Mouse (Mus musculus) midbrain, embryonic 10.5 days (tissue): Measurements from ENCODE around the gene Tesk2. TPM values are rescaled to one million over a fixed set of nuclear protein-coding genes. Genes with fewer than 3 reads are reported as not detected.
A peak's percentile ranks its signal among the peaks of the same experiment; 100 is the strongest.
"Not testable (repeated sequence)": the region's sequence is repeated elsewhere in the genome, so short reads cannot be mapped to it uniquely, and the experiment has no call there.

Experiments
- DNase-seq: peaks from one replicate; pipeline ENCODE4 v3.0.0-alpha.2; 2017; ENCODE audit warnings: low spot score
- H3K27ac ChIP-seq: fragments of 300-500 bp; sonication (generic); replicated peaks from 2 replicates; pipeline ENCODE4 v1.5.1; 2016; ENCODE audit warnings: mild to moderate bottlenecking
- H3K27me3 ChIP-seq: fragments of 300-500 bp; sonication (generic); 2 replicates; pipeline ENCODE4 v1.6.1; 2016; ENCODE audit warnings: low read depth, mild to moderate bottlenecking; ENCODE audit not compliant: poor library complexity, severe bottlenecking
- H3K36me3 ChIP-seq: fragments of 300-500 bp; sonication (generic); 2 replicates; pipeline ENCODE4 v1.6.1; 2016; ENCODE audit warnings: mild to moderate bottlenecking, moderate library complexity
- H3K4me1 ChIP-seq: fragments of 300-500 bp; sonication (generic); 2 replicates; pipeline ENCODE4 v1.6.1; 2016
- H3K4me3 ChIP-seq: fragments of 300-500 bp; sonication (generic); 2 replicates; pipeline ENCODE4 v1.5.1; 2016; ENCODE audit warnings: mild to moderate bottlenecking, moderate library complexity
- H3K9me3 ChIP-seq: fragments of 300-500 bp; sonication (generic); replicated peaks from 2 replicates; pipeline ENCODE4 v1.6.1; 2016; ENCODE audit warnings: mild to moderate bottlenecking
- WGBS: fragments of 180-500 bp; shearing (Covaris S2); methylation state at CpG from one replicate; pipeline ENCODE4 v1.1.7; 2016; 5-methylcytosine and 5-hydroxymethylcytosine counted together
- polyA plus RNA-seq: library from polyadenylated mRNA; unstranded; fragments of >200 nt; fragmentation: Nextera tagmentation; extraction: Ambion mirVana; gene quantifications from 2 replicates; pipeline ENCODE4 v1.2.1, GENCODE M21; 2016

Tesk2 gene
- polyA plus RNA-seq, 1 experiment from 2014 or later = 6.7 TPM

DNA sequence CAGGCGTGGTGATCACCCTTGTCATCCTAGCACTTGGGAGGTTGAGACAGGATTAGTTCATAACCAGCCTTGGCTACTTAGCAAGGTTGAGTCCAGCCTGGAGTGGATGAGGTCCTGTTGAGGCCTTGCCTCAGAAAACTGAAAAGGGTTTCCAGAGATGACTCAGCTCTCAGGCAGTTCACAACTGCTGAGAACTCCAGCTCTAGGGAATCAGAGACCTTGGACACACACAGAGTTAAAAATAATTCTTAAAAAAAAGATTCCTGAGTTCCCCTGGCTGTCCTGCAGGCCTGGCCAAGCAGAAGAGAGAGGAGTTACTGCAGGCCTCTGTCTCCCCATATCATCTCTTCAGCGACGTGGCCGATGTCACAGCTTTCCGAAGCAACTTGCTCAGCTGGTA, 94.5 kb downstream of the Tesk2 start:
- Histone ChIP-seq H3K36me3 (peaks cover 50% of the 10 kb centered on the region), H3K4me1 (peaks cover 3% of the 10 kb centered on the region), H3K9me3 (no peaks in the 10 kb centered on the region), H3K27ac (no peak overlapping the region), H3K27me3 (peaks cover 17% of the 10 kb centered on the region), H3K4me3 (no peak overlapping the region)
- 90% methylated on average over 5 of the region's 5 CpGs for WGBS
- DNase-seq = no peak

DNA sequence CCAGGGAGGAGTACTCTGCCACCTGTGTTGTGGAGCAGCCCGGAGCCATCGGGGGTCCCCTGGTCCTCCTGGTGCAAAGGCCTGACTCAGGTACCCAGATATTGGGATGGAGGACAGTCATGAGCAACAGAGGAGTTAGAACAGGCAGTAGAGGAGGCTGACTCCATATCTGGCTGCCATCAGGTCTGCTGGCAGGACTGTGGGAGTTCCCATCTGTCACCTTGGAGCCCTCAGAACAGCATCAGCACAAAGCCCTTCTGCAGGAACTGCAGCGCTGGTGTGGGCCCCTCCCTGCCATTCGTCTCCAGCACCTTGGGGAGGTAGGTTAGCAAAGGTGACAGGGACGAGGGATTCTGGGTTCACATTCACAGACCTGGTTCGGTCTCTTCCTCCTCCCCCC, 96.7 kb downstream of the Tesk2 start:
- Histone ChIP-seq H3K4me3 (no peak overlapping the region), H3K36me3 (peaks cover 47% of the 10 kb centered on the region), H3K9me3 (no peaks in the 10 kb centered on the region), H3K27ac (no peak overlapping the region), H3K27me3 (peaks cover 37% of the 10 kb centered on the region), H3K4me1 (peaks cover 17% of the 10 kb centered on the region)
- 92% methylated on average over 6 of the region's 6 CpGs for WGBS
- DNase-seq = no peak

DNA sequence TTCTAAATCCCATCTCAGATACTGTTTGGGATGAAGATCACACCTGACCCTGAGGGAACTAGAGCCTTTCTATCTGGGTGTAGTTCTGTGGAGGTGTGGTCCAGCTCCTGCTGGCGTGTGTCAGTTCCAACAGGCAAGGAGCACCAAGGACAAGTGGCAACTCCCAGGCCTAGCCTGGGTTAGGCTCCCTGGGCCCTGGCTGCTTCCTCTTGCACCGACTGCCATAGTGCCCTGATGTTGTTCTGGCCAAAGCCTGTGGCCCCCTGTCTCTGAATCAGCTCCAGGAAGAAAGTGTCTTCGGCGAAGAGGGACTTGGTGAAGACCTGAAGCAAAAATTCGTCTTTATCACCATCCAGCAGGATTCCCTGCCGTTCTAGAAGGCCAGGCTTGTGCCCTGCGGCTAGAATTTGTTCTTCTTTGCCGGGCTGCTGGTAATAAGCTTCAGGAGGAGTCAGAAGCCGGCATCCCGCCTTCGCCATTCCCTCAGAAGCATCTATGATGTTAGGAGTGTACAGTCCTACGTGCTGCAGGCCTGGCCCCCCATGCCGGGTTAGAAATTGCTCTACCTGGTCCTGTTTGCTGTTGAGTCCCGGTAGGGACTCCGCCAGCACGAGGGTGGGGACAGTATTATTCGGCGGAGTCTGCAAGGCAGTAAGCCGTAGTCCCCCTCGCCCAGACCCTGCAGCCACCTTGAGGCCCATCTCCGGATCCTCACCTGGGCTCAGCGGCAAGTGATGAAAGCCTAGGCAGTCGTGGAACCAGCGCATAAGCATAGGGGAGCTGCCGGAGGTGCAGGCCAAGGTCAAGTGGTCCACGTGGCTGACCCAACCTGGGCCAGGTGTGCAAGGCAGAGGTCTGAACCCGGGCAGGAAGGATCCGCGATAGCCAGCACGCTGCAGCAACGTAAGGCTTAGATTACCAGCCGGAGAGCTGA, 99.5 kb downstream of the Tesk2 start:
- Histone ChIP-seq H3K36me3 (peaks cover 33% of the 10 kb centered on the region), H3K27me3 (peaks cover 42% of the 10 kb centered on the region), H3K4me3 (peak overlapping the region; percentile 55), H3K9me3 (no peaks in the 10 kb centered on the region), H3K27ac (no peak overlapping the region; the same call in 1 of the 2 replicates), H3K4me1 (peaks cover 33% of the 10 kb centered on the region)
- 23% methylated on average over 32 of the region's 32 CpGs for WGBS
- DNase-seq = peak; percentile 19

DNA sequence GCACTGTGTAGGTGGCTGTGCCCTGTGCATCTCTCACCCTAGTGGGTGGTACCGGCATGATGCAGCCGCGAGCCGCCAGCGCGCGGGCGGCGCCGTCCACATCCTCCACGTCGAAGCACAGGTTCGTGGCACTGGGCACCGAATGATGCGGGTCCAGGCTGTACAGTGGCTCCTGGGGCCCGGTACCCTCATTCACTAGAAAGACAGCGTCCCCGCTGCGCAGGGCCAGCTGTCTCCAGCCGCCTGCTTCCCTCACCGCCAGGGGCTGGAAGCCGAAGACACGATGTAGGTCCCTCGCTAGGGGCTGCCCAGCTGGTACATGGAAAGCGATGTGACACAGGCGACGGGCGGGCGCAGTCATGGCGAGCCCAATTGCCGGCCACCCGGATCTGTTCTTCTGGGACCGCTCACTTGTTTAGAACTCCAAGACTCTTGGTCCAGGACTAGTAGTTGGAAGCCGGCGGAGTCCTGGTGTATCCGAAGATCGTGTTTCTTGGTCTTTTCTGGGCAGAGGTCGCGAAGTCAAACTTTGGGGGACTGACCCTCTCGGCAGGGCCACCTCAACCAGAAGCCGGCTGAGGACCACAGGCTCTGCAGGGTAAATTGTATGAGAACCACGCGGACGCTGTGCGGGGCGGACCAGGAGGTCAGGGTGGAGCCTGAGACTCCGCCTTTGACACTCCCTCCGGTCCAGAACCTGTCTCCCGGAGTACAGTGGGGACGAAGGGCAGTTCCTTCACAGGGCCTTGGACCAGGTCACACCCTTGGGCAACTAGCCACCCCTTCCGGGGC, 100.3 kb downstream of the Tesk2 start:
- peaks cover 37% of the 10 kb centered on the region for H3K4me1 ChIP-seq
- H3K36me3 ChIP-seq = peaks cover 25% of the 10 kb centered on the region
- H3K27me3 ChIP-seq = peaks cover 42% of the 10 kb centered on the region
- no peaks in the 10 kb centered on the region for H3K9me3 ChIP-seq
- WGBS = under 1% methylated on average over 51 of the region's 51 CpGs
- H3K27ac ChIP-seq = peak overlapping the region; percentile 71
- peak; percentile 76 for DNase-seq
- H3K4me3 ChIP-seq = peak overlapping the region; percentile 55

DNA sequence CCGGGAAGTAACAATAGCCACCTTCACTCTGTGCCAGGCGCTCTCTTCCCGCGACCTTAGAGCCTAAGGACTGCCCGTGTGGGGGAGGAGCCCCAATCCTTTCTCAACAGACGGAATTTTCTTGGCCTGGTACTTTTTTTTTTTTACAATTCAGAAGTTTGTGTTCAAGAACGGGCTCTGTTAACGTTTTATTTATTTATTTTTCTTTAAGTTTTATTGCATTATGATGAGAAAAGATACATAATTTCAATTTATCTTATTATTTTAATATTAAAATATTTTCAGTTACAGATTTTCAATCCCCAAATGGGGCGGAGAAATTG, 100.9 kb downstream of the Tesk2 start, which contains the start of gene Hpdl:
Hpdl (minus strand) TSS at position 14 of the 323 bp plus-strand sequence.
- Histone ChIP-seq H3K36me3 (peaks cover 19% of the 10 kb centered on the region), H3K27me3 (peaks cover 42% of the 10 kb centered on the region), H3K9me3 (no peaks in the 10 kb centered on the region), H3K27ac (peak within 1 kb of the TSS; percentile 71), H3K4me1 (peaks cover 37% of the 10 kb centered on the region), H3K4me3 (peak within 1 kb of the TSS; percentile 55)
- DNase-seq = no peak
- WGBS = 11% methylated on average over 9 of the region's 9 CpGs

DNA sequence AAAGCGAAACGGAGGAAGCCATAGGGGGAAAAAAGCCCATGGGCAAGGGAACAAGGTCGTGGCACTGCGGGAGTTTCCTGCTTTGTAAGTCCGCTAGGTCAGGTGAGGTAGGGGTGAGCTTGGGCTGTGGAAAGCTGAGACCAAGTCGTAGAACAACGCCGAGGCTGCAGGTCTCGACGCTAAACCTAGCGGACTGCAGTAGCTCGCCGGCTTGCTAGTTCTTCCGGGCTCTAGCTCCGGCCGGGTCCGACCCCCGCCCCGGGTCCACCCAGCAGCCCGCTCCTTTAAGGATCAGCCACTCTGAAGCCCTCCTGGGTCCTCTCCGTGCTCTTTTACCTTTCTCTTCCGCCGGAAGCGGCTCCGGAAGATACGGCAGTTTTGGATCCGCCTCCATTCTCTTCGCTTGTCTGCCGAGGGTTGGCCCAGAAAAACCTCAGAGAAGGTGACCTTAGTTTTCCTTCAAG, 103.8 kb downstream of the Tesk2 start:
- Histone ChIP-seq H3K9me3 (no peaks in the 10 kb centered on the region), H3K27ac (peak overlapping the region; percentile 91), H3K27me3 (peaks cover 32% of the 10 kb centered on the region), H3K4me1 (peaks cover 49% of the 10 kb centered on the region), H3K36me3 (no peaks in the 10 kb centered on the region), H3K4me3 (peak overlapping the region; percentile 68)
- WGBS = under 1% methylated on average over 29 of the region's 29 CpGs
- DNase-seq = peak; percentile 77

DNA sequence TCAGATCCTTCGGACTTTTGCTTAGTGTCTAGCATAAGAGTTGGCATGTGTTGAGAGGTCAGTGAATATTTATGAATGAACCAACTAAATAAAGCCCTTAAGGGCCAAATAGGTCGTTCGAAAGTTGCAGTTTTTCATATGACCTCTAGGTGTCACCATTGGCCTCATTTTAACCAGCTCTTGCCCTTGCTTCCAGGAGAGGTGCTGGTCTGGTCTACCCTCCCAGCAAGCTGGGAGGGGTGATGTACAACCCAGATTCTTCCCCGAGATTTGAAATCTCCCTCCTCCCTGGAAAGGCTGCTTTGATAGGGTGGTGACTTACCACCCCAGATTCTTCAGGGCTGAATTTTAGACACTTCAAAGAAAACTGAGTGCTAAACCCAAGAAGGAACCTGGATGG, 107.1 kb downstream of the Tesk2 start:
- peaks cover 4% of the 10 kb centered on the region for H3K27me3 ChIP-seq
- H3K9me3 ChIP-seq = no peaks in the 10 kb centered on the region
- H3K36me3 ChIP-seq = no peaks in the 10 kb centered on the region
- WGBS = 3% methylated on average over 4 of the region's 4 CpGs
- H3K4me3 ChIP-seq = no peak overlapping the region
- no peak overlapping the region for H3K27ac ChIP-seq
- H3K4me1 ChIP-seq = peaks cover 59% of the 10 kb centered on the region
- peak; percentile 52 for DNase-seq

DNA sequence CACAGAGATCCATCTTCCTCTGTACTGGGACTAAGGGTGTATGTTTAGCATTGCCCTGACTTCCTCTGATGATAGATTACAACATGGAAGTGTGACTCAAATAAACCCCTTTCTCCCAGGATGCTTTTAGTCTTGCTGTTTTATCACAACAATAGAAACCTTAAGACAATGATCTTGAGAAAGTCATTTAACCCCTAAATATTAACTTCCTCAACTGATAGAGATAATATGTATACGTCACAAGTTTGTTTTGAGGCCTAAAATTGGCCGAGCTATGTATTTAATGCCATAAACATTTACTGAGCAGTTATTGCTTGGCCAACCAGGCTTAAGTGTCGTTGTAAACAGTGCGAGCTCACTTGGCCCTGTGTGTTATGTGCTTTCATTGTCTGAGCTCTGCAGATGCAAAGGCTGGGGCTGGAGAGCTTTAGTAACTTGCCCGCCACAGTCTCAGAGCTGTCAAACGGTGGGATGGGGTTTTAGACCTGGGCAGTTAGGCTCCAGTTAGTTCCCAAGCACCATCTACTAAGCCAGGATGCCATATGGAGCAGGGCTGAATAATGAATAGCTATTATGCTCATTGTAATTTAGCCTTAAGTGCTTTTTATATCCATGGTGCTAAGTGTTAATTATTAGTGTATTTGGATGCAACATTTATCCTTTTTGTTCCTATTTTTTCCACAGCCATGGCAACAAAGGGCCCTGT, 108.8 kb downstream of the Tesk2 start:
- peak overlapping the region; percentile 10; the same call in 1 of the 2 replicates for H3K4me3 ChIP-seq
- no peaks in the 10 kb centered on the region for H3K27me3 ChIP-seq
- H3K9me3 ChIP-seq = no peaks in the 10 kb centered on the region
- H3K4me1 ChIP-seq = peaks cover 52% of the 10 kb centered on the region
- whole genome bisulfite sequencing = 42% methylated on average over 6 of the region's 6 CpGs
- peak overlapping the region; percentile 84 for H3K27ac ChIP-seq
- peak; percentile 29 for DNase-seq
- no peaks in the 10 kb centered on the region for H3K36me3 ChIP-seq

DNA sequence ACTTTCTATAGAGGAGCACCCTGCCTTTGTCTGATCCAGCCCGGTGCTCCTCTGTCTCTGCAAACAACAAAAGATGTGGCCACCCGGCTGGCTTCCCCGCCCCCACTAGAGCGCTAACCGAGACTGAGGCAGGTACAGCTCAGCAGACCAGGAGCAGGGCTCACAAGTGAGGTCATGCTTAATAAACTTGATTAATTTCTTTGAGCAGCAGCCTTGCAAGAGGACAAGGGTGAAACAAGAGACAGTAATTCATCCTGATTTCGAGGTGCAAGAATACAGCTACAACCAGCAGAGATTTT, 109.3 kb downstream of the Tesk2 start:
- Histone ChIP-seq H3K27ac (peak overlapping the region; percentile 84), H3K4me1 (peaks cover 47% of the 10 kb centered on the region), H3K9me3 (no peaks in the 10 kb centered on the region), H3K4me3 (peak overlapping the region; percentile 10; the same call in 1 of the 2 replicates), H3K27me3 (no peaks in the 10 kb centered on the region), H3K36me3 (no peaks in the 10 kb centered on the region)
- peak; percentile 60 for DNase-seq
- WGBS = 13% methylated on average over 6 of the region's 6 CpGs

DNA sequence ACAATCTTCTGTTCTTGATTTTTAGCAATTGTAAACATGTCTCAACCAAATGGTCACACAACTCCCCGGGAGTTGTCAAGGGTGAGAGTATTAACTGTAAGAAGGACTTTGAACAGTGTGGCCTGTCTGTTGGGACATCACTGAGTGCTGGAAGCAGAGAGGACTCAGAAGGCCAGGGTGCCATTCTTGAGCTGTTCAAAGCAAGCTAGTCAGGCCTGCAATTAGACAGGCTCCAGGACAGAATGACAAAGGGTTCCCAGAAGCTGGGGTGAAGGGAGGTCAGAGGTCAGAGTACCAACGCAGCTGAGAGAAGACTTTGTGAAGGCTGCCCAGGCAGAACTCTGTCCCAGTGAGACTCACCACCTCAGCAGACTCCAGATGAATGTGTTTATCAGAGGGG, 118.3 kb downstream of the Tesk2 start:
- peak; percentile 31 for DNase-seq
- WGBS = 17% methylated on average over 2 of the region's 2 CpGs

DNA sequence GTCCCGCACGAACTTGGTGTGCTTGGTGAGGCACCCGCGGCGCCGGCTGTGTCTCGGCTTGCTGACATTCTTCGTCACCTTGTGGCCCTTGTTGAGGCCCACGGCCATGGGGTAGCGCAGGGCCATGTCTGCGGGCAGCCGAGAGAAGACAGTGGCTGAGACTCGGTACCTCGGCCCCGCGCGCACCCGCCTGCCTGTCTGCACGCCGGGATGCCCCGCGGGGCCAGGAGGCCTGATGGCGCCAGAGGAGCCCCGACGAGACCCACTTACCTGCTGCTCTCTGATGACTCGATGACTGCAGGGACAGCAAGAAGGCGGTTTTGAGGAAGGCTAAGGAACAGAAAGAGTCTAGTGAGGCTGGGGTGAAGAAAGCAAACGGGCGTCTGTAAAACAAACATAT, 119.3 kb downstream of the Tesk2 start:
- not testable (repeated sequence) for H3K36me3 ChIP-seq, DNase-seq, H3K27ac ChIP-seq, H3K9me3 ChIP-seq
- Histone ChIP-seq H3K27me3 (peaks cover 11% of the 10 kb centered on the region), H3K4me1 (peaks cover 13% of the 10 kb centered on the region), H3K4me3 (peak overlapping the region; percentile 12; the same call in 1 of the 2 replicates)
- WGBS = 41% methylated on average over 23 of the region's 29 CpGs

More for the DNA sequence above, 118.3 kb downstream of the Tesk2 start:
- Histone ChIP-seq H3K27me3 (peaks cover 11% of the 10 kb centered on the region), H3K9me3 (no peaks in the 10 kb centered on the region), H3K4me1 (peaks cover 13% of the 10 kb centered on the region), H3K36me3 (no peaks in the 10 kb centered on the region), H3K27ac (0 out of 2 replicates have a peak overlapping the region, but pooled peaks have one; percentile 42), H3K4me3 (no peak overlapping the region)

DNA sequence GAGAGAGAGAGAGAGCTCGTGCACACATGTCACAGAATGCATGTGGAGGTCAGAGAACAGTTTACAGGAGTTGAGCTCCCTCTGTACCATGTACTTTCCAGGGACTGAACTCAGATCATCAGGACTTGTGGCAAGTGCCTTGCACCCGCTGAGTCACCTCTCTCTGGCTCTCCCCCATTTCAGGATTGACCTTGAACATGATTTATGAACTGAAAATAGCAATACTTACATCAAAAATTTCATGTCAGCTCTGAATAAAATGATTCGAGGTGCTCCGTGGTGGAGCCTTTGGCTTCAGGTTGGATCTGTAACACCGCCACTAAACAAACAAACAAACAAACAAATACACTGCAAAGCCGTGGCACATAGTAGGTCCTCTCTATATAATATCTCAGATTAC, 120.1 kb downstream of the Tesk2 start:
- Histone ChIP-seq H3K27me3 (peaks cover 11% of the 10 kb centered on the region), H3K27ac (no peak overlapping the region), H3K36me3 (no peaks in the 10 kb centered on the region), H3K9me3 (no peaks in the 10 kb centered on the region), H3K4me3 (no peak overlapping the region), H3K4me1 (peaks cover 13% of the 10 kb centered on the region)
- WGBS = 93% methylated on average over 6 of the region's 6 CpGs
- DNase-seq = no peak
